Mouse (Mus musculus): Measurements from ENCODE around the gene Tmem86a. TPM values are rescaled to one million over a fixed set of nuclear protein-coding genes. Genes with fewer than 3 reads are reported as not detected.
A peak's percentile ranks its signal among the peaks of the same experiment; 100 is the strongest.

Tmem86a gene
- polyA plus RNA-seq, 1 experiment from 2014 or later: 21.1 TPM

DNA sequence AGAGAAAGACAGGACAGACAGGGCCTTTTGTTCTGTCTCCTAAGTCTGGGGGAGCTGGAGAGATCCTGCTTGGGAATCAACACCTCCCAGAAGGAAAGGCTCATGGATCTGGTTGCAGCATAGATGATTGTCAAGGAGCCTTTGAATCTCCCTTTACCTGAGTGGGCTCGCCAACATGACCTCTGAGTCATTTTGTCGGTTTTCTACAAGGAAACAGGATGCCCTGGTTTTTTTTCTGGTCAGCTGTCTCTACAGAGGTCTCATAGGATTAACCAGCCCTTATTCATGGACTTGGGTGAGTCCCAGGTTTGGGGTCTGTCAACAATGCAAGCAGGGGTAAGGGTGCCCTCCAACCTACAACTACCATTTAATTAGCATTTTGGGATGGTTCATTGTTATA is 52.6 kb downstream of the Tmem86a start:
- Histone ChIP-seq H3K36me3 (ENCODE audit: control insufficient read depth, insufficient read depth, low read length) (no peaks in the 10 kb centered on the region), H3K4me1 (replicated peaks; ENCODE audit: control insufficient read depth, insufficient read depth) (no peaks in the 10 kb centered on the region), H3K9me3 (ENCODE audit: control insufficient read depth, low read length) (no peaks in the 10 kb centered on the region), H3K27ac (replicated peaks) (no peak overlapping the region), H3K4me3 (ENCODE audit: low read depth, low read length) (no peak overlapping the region), H3K9ac (ENCODE audit: low read length) (no peak overlapping the region), H3K4me2 (replicated peaks; ENCODE audit: low read depth) (no peak overlapping the region), H3K27me3 (ENCODE audit: control insufficient read depth, insufficient read depth, low read length) (no peaks in the 10 kb centered on the region)
- no peak for DNase-seq (ENCODE audit: low spot score)
- ATAC-seq (ENCODE audit: low FRiP score, low TSS enrichment): no peak
- no peak for TF ChIP-seq EP300 (optimal IDR thresholded peaks at IDR 0.05)
- WGBS: 52% methylated on average over 2 of the region's 2 CpGs

DNA sequence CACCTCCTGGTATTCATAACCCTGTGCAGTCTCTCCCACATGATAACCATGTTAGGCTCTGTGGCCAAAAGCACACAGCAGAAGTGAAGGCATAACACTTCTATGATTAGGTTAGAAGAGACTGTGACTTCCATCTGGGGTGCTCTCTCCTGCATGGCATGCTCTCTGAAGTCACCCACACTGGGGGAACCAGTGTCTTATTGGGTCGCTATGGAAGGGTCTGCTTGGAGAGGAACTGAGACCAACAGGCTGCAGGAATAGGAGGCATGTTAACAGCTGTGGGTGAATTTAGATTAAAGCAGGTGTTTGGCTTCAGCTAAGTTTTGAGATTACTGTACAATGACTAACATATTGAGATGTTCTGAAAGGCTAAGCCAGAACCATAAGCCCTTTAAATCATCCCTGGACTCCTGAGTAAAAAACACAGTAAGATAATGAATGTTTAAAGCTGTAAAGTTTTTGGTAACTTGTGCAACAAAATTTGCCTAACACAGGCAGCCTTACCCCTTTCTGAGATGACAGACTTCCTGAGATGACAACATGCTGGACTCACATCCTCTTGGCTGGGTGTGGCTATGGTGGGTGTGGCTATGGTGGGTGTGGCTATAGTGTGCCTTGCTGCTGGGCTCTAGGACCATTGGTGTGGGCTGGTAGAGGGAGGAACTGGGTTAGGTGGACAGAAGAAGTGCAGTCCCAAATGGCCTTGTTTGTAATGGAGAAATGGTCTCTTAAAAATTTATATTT is 53.4 kb downstream of the Tmem86a start:
- ATAC-seq (ENCODE audit: low FRiP score, low TSS enrichment) (0 out of 2 replicates have a peak, but pooled peaks have one; percentile 24), DNase-seq (ENCODE audit: low spot score) (no peak)
- Histone ChIP-seq H3K27ac (replicated peaks) (no peak overlapping the region), H3K4me3 (ENCODE audit: low read depth, low read length) (no peak overlapping the region), H3K4me1 (replicated peaks; ENCODE audit: control insufficient read depth, insufficient read depth) (no peaks in the 10 kb centered on the region), H3K27me3 (ENCODE audit: control insufficient read depth, insufficient read depth, low read length) (no peaks in the 10 kb centered on the region), H3K9me3 (ENCODE audit: control insufficient read depth, low read length) (no peaks in the 10 kb centered on the region), H3K4me2 (replicated peaks; ENCODE audit: low read depth) (no peak overlapping the region), H3K9ac (ENCODE audit: low read length) (no peak overlapping the region), H3K36me3 (ENCODE audit: control insufficient read depth, insufficient read depth, low read length) (no peaks in the 10 kb centered on the region)
- TF ChIP-seq CTCF (IDR thresholded peaks at IDR 0.05; ENCODE audit: low read depth) (no peak), EP300 (optimal IDR thresholded peaks at IDR 0.05) (no peak)
- WGBS: 65% methylated on average over 1 of the region's 1 CpGs

Small RNA genes within 50 kb of the gene (microRNA-seq; reads per million reads assigned to microRNA genes)
- gene Mir7056: not detected

Other genes starting within 250 kb of the Tmem86a start
- gene Ldha, start 209.1 kb upstream of the Tmem86a start, polyA plus RNA-seq (2015; fragmentation: Nextera tagmentation; extraction: Ambion mirVana): 718 and 816 TPM in 2 replicates
- not detected in 2 replicates for gene Ldhc, start 189.4 kb upstream of the Tmem86a start, polyA plus RNA-seq (2015; fragmentation: Nextera tagmentation; extraction: Ambion mirVana)
- 127 and 131 TPM in 2 replicates for gene Tsg101, start 130.6 kb upstream of the Tmem86a start, polyA plus RNA-seq (2015; fragmentation: Nextera tagmentation; extraction: Ambion mirVana)
- 6.0 and 6.5 TPM in 2 replicates for gene Uevld, start 92.1 kb upstream of the Tmem86a start, polyA plus RNA-seq (2015; fragmentation: Nextera tagmentation; extraction: Ambion mirVana)
- gene Gm9999, start 67.0 kb upstream of the Tmem86a start, polyA plus RNA-seq (2015; fragmentation: Nextera tagmentation; extraction: Ambion mirVana): not detected in 2 replicates
- gene Spty2d1, start 42.2 kb upstream of the Tmem86a start, polyA plus RNA-seq (2015; fragmentation: Nextera tagmentation; extraction: Ambion mirVana): 11.0 and 11.8 TPM in 2 replicates
- gene Ptpn5, start 83.1 kb downstream of the Tmem86a start, polyA plus RNA-seq (2015; fragmentation: Nextera tagmentation; extraction: Ambion mirVana): 0.33 and 0.42 TPM in 2 replicates
- gene Mrgpra6, start 154.3 kb downstream of the Tmem86a start, polyA plus RNA-seq (2015; fragmentation: Nextera tagmentation; extraction: Ambion mirVana): not detected in 2 replicates
- gene Mrgpra9, start 202.2 kb downstream of the Tmem86a start, polyA plus RNA-seq (2015; fragmentation: Nextera tagmentation; extraction: Ambion mirVana): not detected in 2 replicates